Mouse (Mus musculus): ENCODE results near the gene Ankdd1a. TPM values are rescaled to one million over a fixed set of nuclear protein-coding genes. Genes with fewer than 3 reads are reported as not detected.
A peak's percentile ranks its signal among the peaks of the same experiment; 100 is the strongest.

Ankdd1a gene
- polyA plus RNA-seq, 1 experiment = not detected

DNA sequence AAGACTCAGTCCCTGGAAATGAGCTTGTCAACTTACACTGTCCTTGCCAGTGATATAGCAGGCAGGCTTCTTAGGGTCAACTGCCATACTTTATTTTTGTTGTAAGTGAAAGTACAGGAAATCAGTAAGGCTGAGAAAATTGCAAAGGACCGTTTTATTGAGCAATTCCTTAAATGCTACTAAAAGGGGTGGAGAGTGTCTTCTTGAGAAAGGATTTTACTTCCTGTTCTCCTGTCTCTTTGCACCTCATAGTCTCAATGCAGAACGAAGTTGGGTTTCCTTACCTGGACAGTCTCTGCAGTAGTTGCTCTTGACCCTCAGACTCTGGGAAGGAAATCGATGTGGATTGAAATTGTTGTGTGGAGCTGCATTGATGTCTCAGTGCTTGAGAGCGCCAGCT, 47.2 kb downstream of the Ankdd1a start:
- H3K36me3 ChIP-seq (ENCODE audit: control insufficient read depth, insufficient read depth, low read length) = no peaks in the 10 kb centered on the region
- no peaks in the 10 kb centered on the region for H3K4me1 ChIP-seq (ENCODE audit: control insufficient read depth, insufficient read depth, low read length)
- H3K4me3 ChIP-seq (ENCODE audit: control insufficient read depth, low read depth, low read length) = no peak overlapping the region
- no peak overlapping the region for H3K27ac ChIP-seq (ENCODE audit: control insufficient read depth, insufficient read depth, low read depth, low read length)
- H3K27me3 ChIP-seq (ENCODE audit: control insufficient read depth, insufficient read depth, low read length) = no peaks in the 10 kb centered on the region
- TF ChIP-seq POLR2A (IDR thresholded peaks at IDR 0.05; ENCODE audit: control insufficient read depth, low read depth, low read length) (no peak), CTCF (IDR thresholded peaks at IDR 0.05; ENCODE audit: control insufficient read depth, insufficient read depth, insufficient replicate concordance, low read depth, low read length) (no peak)

DNA sequence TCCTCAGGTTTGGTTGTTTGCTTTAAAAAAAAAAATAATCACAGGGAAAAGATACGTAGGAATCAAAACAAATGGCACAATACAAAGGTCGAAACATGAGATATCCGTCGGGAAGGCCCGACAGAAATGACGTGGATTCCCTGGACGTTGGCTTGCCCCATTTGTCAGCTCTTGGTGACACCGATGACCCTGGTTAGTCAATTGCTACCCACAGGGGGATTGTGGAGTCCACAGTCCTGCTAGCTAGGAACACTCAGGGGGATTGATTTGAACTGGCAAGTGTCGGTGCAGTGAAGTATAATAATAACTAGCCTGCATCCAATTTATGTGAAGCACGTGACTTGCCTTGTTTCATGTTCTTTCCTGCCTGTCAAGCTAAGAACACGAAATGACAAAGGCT, 52.3 kb downstream of the Ankdd1a start:
- H3K4me1 ChIP-seq (ENCODE audit: control insufficient read depth, insufficient read depth, low read length) = no peaks in the 10 kb centered on the region
- H3K36me3 ChIP-seq (ENCODE audit: control insufficient read depth, insufficient read depth, low read length) = no peaks in the 10 kb centered on the region

DNA sequence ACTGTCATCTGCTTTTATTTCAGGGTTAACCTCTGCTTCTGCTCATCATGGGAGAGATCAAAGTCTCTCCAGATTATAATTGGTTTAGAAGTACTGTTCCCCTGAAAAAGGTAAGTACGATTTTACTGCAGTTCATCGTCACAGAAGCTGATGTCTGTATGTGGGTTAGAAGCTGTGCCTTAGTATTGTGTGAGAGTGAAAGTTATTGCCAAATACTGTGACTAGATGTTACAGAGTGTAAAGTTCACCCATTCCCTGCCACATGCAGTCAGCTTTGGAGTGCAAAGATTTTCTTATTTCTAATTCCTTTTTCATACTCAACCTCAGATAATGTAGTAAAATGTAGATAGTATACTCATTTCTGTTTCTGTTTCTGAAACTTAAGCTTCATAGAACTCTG, 54.8 kb downstream of the Ankdd1a start:
- TF ChIP-seq POLR2A (IDR thresholded peaks at IDR 0.05; ENCODE audit: control insufficient read depth, low read depth, low read length) (no peak), CTCF (IDR thresholded peaks at IDR 0.05; ENCODE audit: control insufficient read depth, insufficient read depth, insufficient replicate concordance, low read depth, low read length) (no peak)
- no peaks in the 10 kb centered on the region for H3K36me3 ChIP-seq (ENCODE audit: control insufficient read depth, insufficient read depth, low read length)
- H3K27me3 ChIP-seq (ENCODE audit: control insufficient read depth, insufficient read depth, low read length) = no peaks in the 10 kb centered on the region
- H3K4me1 ChIP-seq (ENCODE audit: control insufficient read depth, insufficient read depth, low read length) = peaks cover 10% of the 10 kb centered on the region
- H3K27ac ChIP-seq (ENCODE audit: control insufficient read depth, insufficient read depth, low read depth, low read length) = no peak overlapping the region
- no peak overlapping the region for H3K4me3 ChIP-seq (ENCODE audit: control insufficient read depth, low read depth, low read length)

More for the DNA sequence above, 52.3 kb downstream of the Ankdd1a start:
- Histone ChIP-seq H3K4me3 (ENCODE audit: control insufficient read depth, low read depth, low read length) (no peak overlapping the region), H3K27ac (ENCODE audit: control insufficient read depth, insufficient read depth, low read depth, low read length) (no peak overlapping the region), H3K27me3 (ENCODE audit: control insufficient read depth, insufficient read depth, low read length) (no peaks in the 10 kb centered on the region)
- TF ChIP-seq POLR2A (IDR thresholded peaks at IDR 0.05; ENCODE audit: control insufficient read depth, low read depth, low read length) = no peak
- TF ChIP-seq CTCF (IDR thresholded peaks at IDR 0.05; ENCODE audit: control insufficient read depth, insufficient read depth, insufficient replicate concordance, low read depth, low read length) = no peak

DNA sequence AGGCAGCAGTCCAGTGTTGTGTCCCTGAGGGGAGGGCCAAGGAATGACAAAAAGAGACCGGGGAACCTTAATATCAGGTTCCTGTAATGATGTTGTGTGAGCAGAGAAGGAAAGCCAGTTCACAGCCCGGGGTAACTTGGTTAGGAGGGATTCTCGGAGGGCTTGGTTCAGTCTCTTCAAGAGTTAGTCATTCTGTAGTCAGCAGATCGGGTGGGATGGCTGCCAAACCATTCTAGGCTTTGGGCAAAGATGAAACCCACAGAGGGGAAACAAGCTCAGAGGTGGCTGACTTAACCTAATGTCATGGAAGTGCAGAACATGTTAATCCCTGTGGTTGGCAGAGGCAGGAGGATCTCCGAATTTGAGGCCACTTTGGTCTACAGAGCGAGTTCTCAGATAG, 55.8 kb downstream of the Ankdd1a start:
- H3K4me1 ChIP-seq (ENCODE audit: control insufficient read depth, insufficient read depth, low read length) = peaks cover 11% of the 10 kb centered on the region

DNA sequence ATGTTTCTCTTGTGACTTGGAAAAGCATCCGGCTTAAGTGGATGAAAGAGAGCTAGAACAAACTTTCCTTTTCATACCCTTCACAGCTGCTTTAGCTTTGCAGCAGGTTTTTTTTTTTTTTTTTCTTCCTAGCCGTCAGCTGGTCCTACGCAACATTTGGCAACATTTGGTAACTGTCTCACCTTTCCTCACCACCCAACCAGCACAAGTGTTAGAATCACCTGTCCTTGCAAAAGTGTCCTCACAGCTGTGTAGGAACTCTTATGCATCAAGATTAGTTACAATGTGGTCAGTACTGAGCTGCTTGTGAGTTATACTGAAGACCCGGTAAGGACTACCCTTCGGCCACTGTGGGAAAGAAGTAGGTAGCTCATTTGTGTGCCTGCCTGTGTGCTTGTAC, 57.4 kb downstream of the Ankdd1a start:
- no peaks in the 10 kb centered on the region for H3K27me3 ChIP-seq (ENCODE audit: control insufficient read depth, insufficient read depth, low read length)
- no peak overlapping the region for H3K27ac ChIP-seq (ENCODE audit: control insufficient read depth, insufficient read depth, low read depth, low read length)
- H3K4me1 ChIP-seq (ENCODE audit: control insufficient read depth, insufficient read depth, low read length) = peaks cover 11% of the 10 kb centered on the region
- H3K36me3 ChIP-seq (ENCODE audit: control insufficient read depth, insufficient read depth, low read length) = no peaks in the 10 kb centered on the region
- TF ChIP-seq CTCF (IDR thresholded peaks at IDR 0.05; ENCODE audit: control insufficient read depth, insufficient read depth, insufficient replicate concordance, low read depth, low read length) (no peak), POLR2A (IDR thresholded peaks at IDR 0.05; ENCODE audit: control insufficient read depth, low read depth, low read length) (no peak)
- H3K4me3 ChIP-seq (ENCODE audit: control insufficient read depth, low read depth, low read length) = no peak overlapping the region

More for the DNA sequence above, 55.8 kb downstream of the Ankdd1a start:
- Histone ChIP-seq H3K27ac (ENCODE audit: control insufficient read depth, insufficient read depth, low read depth, low read length) (no peak overlapping the region), H3K27me3 (ENCODE audit: control insufficient read depth, insufficient read depth, low read length) (no peaks in the 10 kb centered on the region), H3K4me3 (ENCODE audit: control insufficient read depth, low read depth, low read length) (no peak overlapping the region), H3K36me3 (ENCODE audit: control insufficient read depth, insufficient read depth, low read length) (no peaks in the 10 kb centered on the region)
- TF ChIP-seq CTCF (IDR thresholded peaks at IDR 0.05; ENCODE audit: control insufficient read depth, insufficient read depth, insufficient replicate concordance, low read depth, low read length) (no peak), POLR2A (IDR thresholded peaks at IDR 0.05; ENCODE audit: control insufficient read depth, low read depth, low read length) (no peak)

DNA sequence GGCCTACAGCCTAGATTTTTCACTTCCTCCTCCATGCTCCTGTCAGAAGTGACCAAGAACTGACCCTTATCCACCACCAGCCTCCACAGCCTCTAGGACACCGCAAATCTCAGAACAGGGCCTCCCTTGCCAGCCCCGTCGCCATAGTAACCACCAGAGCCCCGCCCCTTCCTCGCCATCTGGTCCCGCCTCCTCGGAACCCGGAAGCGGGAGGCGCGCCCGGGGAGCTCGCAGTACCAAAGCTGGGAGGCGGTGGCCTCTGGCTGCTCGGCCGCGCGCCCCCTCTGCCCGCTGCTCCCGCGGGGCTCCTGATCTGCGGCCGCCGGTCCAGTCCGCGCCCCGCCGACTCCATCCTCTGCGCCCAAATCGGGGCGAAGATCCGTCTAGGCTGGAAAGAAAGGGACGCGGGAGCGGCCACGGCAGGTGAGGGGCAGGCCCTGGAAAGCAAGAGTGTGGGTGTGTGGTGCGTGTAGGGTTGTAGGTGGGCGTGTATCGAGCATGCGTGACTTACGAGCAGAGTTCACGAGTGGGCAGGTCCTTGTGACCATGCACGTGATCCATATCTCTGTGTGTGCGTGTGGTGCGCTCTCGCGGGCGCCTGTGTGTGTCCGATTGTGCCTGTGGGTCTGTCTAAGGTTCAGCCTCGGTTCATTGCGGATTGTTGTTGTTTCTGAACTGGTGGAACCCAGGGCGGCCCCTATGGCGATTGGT, 59.1 kb downstream of the Ankdd1a start, which contains the start of gene Spg21:
Gene Spg21, plus strand, starts transcription at position 216 of the 711 bp plus-strand sequence.
- Histone ChIP-seq H3K4me1 (ENCODE audit: control insufficient read depth, insufficient read depth, low read length) (peaks cover 11% of the 10 kb centered on the region), H3K36me3 (ENCODE audit: control insufficient read depth, insufficient read depth, low read length) (no peaks in the 10 kb centered on the region), H3K27ac (ENCODE audit: control insufficient read depth, insufficient read depth, low read depth, low read length) (peak within 1 kb of the TSS; percentile 55; the same call in 1 of the 2 replicates), H3K4me3 (ENCODE audit: control insufficient read depth, low read depth, low read length) (peak within 1 kb of the TSS; percentile 94), H3K27me3 (ENCODE audit: control insufficient read depth, insufficient read depth, low read length) (no peaks in the 10 kb centered on the region)
- TF ChIP-seq POLR2A (IDR thresholded peaks at IDR 0.05; ENCODE audit: control insufficient read depth, low read depth, low read length) (peak; percentile 48), CTCF (IDR thresholded peaks at IDR 0.05; ENCODE audit: control insufficient read depth, insufficient read depth, insufficient replicate concordance, low read depth, low read length) (no peak)

DNA sequence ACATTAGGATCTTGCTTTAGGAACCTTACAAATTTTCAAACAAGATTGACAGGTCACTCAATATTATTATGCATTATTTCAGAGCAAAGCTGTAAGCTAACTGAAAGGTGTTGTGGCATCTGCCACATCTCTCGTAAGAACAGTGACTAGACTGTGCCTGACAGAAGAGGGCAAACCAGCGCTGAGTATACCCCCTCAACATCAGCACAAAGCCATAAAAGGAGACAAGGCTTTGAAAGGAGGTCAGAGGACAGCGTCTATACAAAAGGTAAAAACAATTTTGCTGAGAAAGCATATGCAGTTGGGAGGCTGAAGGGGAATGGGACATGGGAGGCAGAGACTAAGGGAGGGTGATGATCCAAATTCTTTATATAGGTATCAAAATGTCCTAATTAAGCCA, 59.8 kb downstream of the Ankdd1a start:
- TF ChIP-seq CTCF (IDR thresholded peaks at IDR 0.05; ENCODE audit: control insufficient read depth, insufficient read depth, insufficient replicate concordance, low read depth, low read length) (no peak), POLR2A (IDR thresholded peaks at IDR 0.05; ENCODE audit: control insufficient read depth, low read depth, low read length) (no peak)
- Histone ChIP-seq H3K36me3 (ENCODE audit: control insufficient read depth, insufficient read depth, low read length) (no peaks in the 10 kb centered on the region), H3K27ac (ENCODE audit: control insufficient read depth, insufficient read depth, low read depth, low read length) (no peak overlapping the region), H3K27me3 (ENCODE audit: control insufficient read depth, insufficient read depth, low read length) (no peaks in the 10 kb centered on the region), H3K4me1 (ENCODE audit: control insufficient read depth, insufficient read depth, low read length) (peaks cover 11% of the 10 kb centered on the region), H3K4me3 (ENCODE audit: control insufficient read depth, low read depth, low read length) (peak overlapping the region; percentile 94)
